Mouse (Mus musculus): ENCODE data around the gene Il22ra1. TPM values are rescaled to one million over a fixed set of nuclear protein-coding genes. Genes with fewer than 3 reads are reported as not detected.

Il22ra1 gene
- polyA plus RNA-seq, 1 experiment from 2014 or later, result 0.37 TPM

Other genes starting within 250 kb of the Il22ra1 start
- gene Stpg1, start 233.4 kb upstream of the Il22ra1 start, polyA plus RNA-seq (2016; fragmentation: Nextera tagmentation; extraction: Ambion mirVana), result 0.14 TPM in 1 of 2 replicates, not detected in the other
- 2.8 and 3.6 TPM in 2 replicates for gene Nipal3, start 233.1 kb upstream of the Il22ra1 start, polyA plus RNA-seq (2016; fragmentation: Nextera tagmentation; extraction: Ambion mirVana)
- 1.0 and 1.1 TPM in 2 replicates for gene Grhl3, start 154.5 kb upstream of the Il22ra1 start, polyA plus RNA-seq (2016; fragmentation: Nextera tagmentation; extraction: Ambion mirVana)
- 0.06 and 0.07 TPM in 2 replicates for gene Ifnlr1, start 41.9 kb upstream of the Il22ra1 start, polyA plus RNA-seq (2016; fragmentation: Nextera tagmentation; extraction: Ambion mirVana)
- 0.11 and 0.18 TPM in 2 replicates for gene Myom3, start 31.5 kb downstream of the Il22ra1 start, polyA plus RNA-seq (2016; fragmentation: Nextera tagmentation; extraction: Ambion mirVana)
- 157 TPM in 2 replicates for gene Srsf10, start 127.6 kb downstream of the Il22ra1 start, polyA plus RNA-seq (2016; fragmentation: Nextera tagmentation; extraction: Ambion mirVana)
- 91.1 and 98.9 TPM in 2 replicates for gene Pnrc2, start 145.7 kb downstream of the Il22ra1 start, polyA plus RNA-seq (2016; fragmentation: Nextera tagmentation; extraction: Ambion mirVana)
- 3.9 and 4.3 TPM in 2 replicates for gene Cnr2, start 167.2 kb downstream of the Il22ra1 start, polyA plus RNA-seq (2016; fragmentation: Nextera tagmentation; extraction: Ambion mirVana)
- gene Fuca1, start 192.6 kb downstream of the Il22ra1 start, polyA plus RNA-seq (2016; fragmentation: Nextera tagmentation; extraction: Ambion mirVana), result 22.2 and 23.8 TPM in 2 replicates
- 67.4 and 71.1 TPM in 2 replicates for gene Hmgcl, start 218.3 kb downstream of the Il22ra1 start, polyA plus RNA-seq (2016; fragmentation: Nextera tagmentation; extraction: Ambion mirVana)
- gene Gale, start 235.6 kb downstream of the Il22ra1 start, polyA plus RNA-seq (2016; fragmentation: Nextera tagmentation; extraction: Ambion mirVana), result 36.0 and 41.2 TPM in 2 replicates
- 59.5 and 61.7 TPM in 2 replicates for gene Lypla2, start 244.5 kb downstream of the Il22ra1 start, polyA plus RNA-seq (2016; fragmentation: Nextera tagmentation; extraction: Ambion mirVana)

Measured in liver, embryonic 12.5 days (tissue).